Mouse (Mus musculus) lung, postnatal 0 days (tissue): ENCODE results near the gene Btc.

ENCODE experiments used
- CTCF ChIP-seq: IDR thresholded peaks from 2 replicates; pipeline ENCODE4 v1.5.1; 2016; ENCODE audit warnings: antibody characterized with exemption, mild to moderate bottlenecking
- EP300 ChIP-seq: IDR thresholded peaks from 2 replicates; pipeline ENCODE4 v1.6.1; 2016; ENCODE audit warnings: antibody characterized with exemption, mild to moderate bottlenecking, control low read depth

DNA sequence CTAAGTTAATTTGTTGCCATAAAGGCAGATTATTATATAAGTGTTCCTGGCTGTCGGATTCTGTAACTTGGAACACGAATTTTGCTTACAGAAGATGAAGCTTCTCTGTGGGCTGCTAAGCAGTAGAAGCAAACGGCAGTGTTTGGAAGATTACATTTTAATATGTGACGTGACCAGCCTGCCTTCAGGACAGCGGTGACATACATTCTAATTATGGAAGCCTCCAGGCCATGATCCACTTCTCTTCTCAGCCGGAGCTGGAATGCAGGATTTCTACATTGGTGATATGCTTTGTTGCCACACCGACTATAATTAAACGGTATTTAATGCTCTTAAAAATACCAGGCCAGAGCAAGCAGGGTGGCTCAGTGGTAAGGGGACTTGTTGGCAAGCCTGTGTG lies 11.0 kb upstream of the Btc start:
- TF ChIP-seq CTCF (no peak), EP300 (no peak)
